Mouse (Mus musculus) E14TG2a.4 (cell line): Measurements from ENCODE around the gene Serpinb1a.

Source experiments
- CTCF ChIP-seq: conservative IDR thresholded peaks from 2 replicates; pipeline ENCODE4 v1.5.1; 2014; ENCODE audit warnings: low read length
- NANOG ChIP-seq: IDR thresholded peaks from 2 replicates; pipeline ENCODE4 v1.6.1; 2014; ENCODE audit warnings: borderline replicate concordance, low read length, mixed read lengths
- POU5F1 ChIP-seq: IDR thresholded peaks from 2 replicates; pipeline ENCODE4 v1.6.1; 2014; ENCODE audit warnings: low read length, borderline replicate concordance

GRCm38 (mm10) chr13:32839314-32839713 lies 11.7 kb downstream of the Serpinb1a start:
- TF ChIP-seq CTCF, result no peak
- TF ChIP-seq NANOG, result no peak
- TF ChIP-seq POU5F1, result no peak
